Mouse (Mus musculus) naive thymus-derived CD4-positive, alpha-beta T cell, adult 2 months (primary cell): ENCODE measurements around the gene Smurf2.
"Not testable (repeated sequence)": the region's sequence is repeated elsewhere in the genome, so short reads cannot be mapped to it uniquely, and the experiment has no call there.

Experiments
- DNase-seq: peaks from one replicate; pipeline ENCODE4 v3.0.0-alpha.2; 2011; ENCODE audit warnings: low read depth

Gene Smurf2

DNA sequence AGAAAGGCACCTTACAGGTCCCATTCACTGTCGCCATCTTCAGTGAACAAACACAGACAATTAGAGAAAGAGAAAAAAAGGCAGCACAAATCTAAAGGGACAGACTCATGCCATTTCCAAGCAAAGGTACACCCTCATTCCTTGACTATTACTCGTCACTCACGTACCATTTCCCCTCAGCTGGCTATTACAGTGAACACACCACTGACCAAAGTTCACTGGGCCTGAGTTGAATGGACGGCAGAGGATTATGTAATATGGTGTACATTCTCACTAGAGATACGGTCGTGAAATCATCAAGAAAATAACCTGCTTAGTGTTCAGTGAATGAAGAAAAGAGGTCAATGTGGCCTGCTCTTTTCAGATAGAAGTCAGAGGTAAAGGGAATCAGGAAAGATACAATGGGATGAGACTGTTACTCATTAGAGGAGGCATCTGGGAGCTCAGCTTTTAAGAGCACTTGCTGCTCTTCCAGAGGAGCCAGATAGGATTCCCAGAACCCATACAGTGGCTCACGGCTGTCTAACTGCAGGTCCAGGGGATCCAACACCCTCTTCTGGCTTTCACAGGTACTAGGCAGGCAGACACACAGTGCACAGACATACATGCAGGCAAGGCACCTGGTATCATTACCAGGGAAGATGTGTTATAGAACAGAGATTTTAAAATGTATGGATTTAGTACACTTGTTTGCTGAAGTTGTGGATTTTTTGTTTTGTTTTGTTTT lies 107.9 kb downstream of the Smurf2 start:
- DNase-seq, result no peak

DNA sequence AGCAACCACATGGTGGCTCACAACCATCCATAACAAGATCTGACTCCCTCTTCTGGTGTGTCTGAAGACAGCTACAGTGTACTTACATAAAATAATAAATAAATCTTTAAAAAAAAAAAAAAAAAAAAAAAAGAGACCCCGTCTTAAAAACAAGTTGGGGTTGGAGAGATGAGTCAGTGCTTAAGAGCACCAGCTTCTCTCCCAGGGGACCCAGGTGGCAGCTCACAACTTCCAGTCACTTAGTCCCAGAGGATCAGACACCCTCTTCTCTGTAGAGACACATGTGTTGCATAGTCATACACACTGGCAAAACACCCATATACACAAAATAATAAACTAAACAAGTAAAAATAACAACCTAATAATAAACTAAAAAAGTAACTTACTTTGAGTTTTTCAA lies 113.1 kb downstream of the Smurf2 start:
- DNase-seq, result not testable (repeated sequence)

GRCm38 (mm10) chr11:106802069-106802627 lies 118.4 kb downstream of the Smurf2 start:
- DNase-seq, result no peak

DNA sequence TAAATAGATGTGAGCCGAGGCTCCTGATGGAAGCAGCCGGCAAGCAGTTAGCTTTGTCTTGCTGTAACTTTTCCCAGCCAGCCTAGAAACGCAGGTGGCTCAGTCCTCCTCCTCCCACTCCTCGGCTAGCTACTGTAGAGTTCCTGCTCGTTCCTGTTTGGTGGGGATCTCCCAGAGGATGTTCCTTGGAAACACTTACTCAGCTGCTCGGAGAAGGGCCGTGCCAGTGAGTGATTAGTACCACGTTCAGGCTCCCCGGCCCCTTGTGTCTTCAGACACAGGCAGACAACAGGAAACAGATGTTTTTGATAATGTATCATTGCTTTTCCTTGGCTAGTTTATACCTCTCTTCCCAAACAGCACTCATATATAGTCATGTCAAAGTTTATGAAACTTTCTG lies 124.8 kb downstream of the Smurf2 start:
- DNase-seq, result no peak

DNA sequence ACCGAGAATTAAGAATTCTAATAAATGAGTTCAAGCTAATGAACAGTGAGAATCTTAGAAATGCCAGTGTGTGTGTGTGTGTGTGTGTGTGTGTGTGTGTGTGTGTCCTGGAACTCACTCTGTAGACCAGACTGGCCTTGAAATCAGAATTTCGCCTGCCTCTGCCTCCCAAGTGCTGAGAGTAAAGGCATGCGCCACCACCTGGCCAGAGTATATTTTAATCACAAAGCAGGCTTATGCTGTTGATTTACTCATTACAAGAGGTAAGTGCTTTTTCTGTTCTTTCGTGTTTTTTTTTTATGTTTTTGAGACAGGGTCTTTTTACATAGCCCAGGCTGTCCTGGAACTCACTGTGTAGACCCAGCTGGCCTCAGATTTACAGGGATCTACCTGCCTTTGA lies 126.7 kb downstream of the Smurf2 start:
- no peak for DNase-seq

- peak; percentile 33 for DNase-seq
Observed at GRCm38 (mm10) chr11:106789649-106790048, 130.9 kb downstream of the Smurf2 start.

DNA sequence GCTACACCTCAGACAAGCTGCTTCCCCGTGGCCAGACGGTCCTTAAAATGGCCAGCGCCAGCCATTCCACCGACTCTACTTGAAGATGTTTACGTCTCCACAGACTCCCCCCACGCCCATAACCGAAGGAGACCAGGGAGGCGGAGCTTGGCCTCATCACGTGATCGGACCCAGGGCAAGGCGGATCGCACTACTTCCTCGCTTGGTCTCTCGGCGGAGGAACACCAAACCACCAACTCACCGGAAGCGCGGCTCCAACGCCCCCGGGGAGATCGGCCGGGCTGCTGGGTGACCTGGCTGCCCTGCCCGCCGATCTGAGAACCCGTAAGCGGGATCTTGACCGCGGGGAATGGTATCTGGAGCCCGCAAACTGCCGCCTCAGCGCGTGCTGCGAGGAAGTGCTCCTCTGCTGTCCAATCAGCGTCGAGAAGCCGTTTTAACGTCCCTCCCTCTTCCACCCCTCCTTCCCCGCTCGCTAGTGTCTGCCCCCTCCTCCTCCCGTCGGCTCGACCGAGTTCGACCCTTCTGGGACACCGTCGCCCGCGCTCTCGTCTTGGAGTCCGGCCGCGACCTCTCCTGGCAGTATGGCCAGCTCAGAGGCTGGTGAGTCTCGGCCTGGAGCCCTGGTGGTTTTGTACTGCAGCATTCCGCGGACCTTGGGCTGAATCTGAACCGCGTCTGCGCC lies 131.6 kb downstream of the Smurf2 start, which contains the start of the genes Ddx5 and Cep95:
Gene Ddx5, minus strand, starts transcription at position 411 of the 685 bp plus-strand sequence.
Gene Cep95, plus strand, starts transcription at position 478 of the 685 bp plus-strand sequence.
- peak; percentile 100 for DNase-seq

DNA sequence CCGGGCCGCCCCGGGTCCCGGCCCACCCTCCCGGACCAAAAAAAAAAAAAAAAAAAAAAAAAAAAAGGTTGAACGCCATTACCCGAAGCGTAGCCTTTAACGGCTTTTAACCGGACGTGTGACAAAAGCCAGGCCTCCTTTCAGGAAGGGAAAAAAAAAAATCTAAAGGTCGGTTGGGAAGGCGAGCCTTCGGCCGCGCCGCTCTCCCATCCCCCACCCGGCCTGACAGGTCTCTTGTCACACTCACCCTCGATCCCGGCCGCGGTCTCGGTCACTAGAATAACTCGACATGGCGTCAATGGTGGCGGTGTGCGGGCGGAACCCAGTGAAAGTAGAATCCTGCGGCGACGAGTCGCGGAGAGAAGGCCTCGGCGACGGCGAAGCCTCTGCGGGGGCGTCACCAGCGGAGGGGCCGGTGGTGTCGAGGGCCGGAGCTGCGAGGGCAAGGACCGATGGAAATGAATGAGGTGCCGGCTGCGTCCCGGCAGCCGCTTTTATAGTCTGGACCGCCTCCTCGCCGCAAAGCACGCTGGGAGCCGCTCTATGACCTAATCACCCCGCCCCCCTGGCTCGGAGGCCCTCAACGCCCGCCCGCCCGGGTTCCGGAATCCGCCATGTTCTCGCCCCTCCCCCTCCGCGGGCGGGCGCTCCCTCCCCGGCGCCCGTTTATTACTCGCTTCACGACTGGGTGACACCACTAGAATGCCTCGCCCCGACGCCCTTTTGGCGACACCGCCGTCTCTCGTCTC lies 132.3 kb downstream of the Smurf2 start:
- DNase-seq, result peak; percentile 99

- peak; percentile 88 for DNase-seq
Observed at GRCm38 (mm10) chr11:106787131-106788025, 133.1 kb downstream of the Smurf2 start.

GRCm38 (mm10) chr11:106785043-106785442 lies 135.5 kb downstream of the Smurf2 start:
- DNase-seq, result peak; percentile 55

GRCm38 (mm10) chr11:106784476-106784875 lies 136.0 kb downstream of the Smurf2 start:
- peak; percentile 62 for DNase-seq

- peak; percentile 70 for DNase-seq
Observed at GRCm38 (mm10) chr11:106782841-106783764, 137.4 kb downstream of the Smurf2 start.

- peak; percentile 63 for DNase-seq
Observed at GRCm38 (mm10) chr11:106782271-106782670, 138.2 kb downstream of the Smurf2 start.

GRCm38 (mm10) chr11:106780590-106781220 lies 139.8 kb downstream of the Smurf2 start:
- DNase-seq, result peak; percentile 68

DNA sequence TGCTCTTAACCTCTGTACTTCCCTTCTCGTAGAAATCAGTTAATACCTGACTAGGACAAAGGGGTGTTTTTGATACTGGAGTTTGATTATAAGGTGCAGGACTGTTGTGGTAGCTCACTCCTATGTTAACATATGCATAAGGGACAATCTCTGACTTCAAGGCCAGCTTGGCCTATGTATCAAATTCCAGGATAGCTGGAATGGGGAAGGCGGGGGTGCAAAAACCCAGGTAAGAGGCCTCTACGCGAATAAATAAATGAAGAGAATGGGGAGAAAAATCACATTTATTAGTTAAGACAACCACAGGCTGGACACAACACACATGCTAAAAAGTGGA lies 140.5 kb downstream of the Smurf2 start:
- DNase-seq, result no peak

GRCm38 (mm10) chr11:106779388-106780088 lies 141.0 kb downstream of the Smurf2 start, which contains the start of gene Polg2:
Gene Polg2, minus strand, starts transcription at chr11:106779537.
- peak; percentile 99 for DNase-seq

GRCm38 (mm10) chr11:106778589-106779387 lies 141.7 kb downstream of the Smurf2 start:
- no peak for DNase-seq

DNA sequence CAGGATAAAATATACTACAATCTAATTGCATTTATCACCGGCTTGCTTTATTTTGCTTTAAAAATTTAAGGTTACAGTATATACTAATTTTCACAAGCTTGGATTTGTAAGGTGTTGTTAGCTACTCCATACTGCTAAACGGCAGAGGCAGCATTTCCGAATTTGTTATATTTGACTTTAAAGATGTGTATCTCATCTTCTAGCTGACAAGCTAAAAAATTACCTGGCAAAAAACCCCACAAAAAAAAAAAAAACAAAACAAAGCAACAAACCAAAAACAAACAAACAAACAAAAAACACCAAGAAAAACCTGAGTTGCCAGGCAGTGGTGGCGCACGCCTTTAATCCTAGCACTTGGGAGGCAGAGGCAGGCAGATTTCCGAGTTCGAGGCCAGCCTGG lies 142.4 kb downstream of the Smurf2 start:
- peak; percentile 48 for DNase-seq
